Mouse (Mus musculus): ENCODE data around the gene Plekhh1.

Plekhh1 gene

GRCm38 (mm10) chr12:79072576-79072975 is 43.6 kb downstream of the Plekhh1 start:
- DNase-seq (ENCODE audit: low spot score): no peak

GRCm38 (mm10) chr12:79073362-79073761 is 44.4 kb downstream of the Plekhh1 start:
- no peak for DNase-seq (ENCODE audit: low spot score)

- DNase-seq (ENCODE audit: low spot score): peak; percentile 86
Observed at GRCm38 (mm10) chr12:79089182-79089812, 60.3 kb downstream of the Plekhh1 start, which contains the start of gene Pigh. Gene Pigh, minus strand, starts transcription at chr12:79089651.

- peak; percentile 53 for DNase-seq (ENCODE audit: low spot score)
Observed at GRCm38 (mm10) chr12:79092569-79092968, 63.6 kb downstream of the Plekhh1 start.

GRCm38 (mm10) chr12:79097106-79097752 is 68.3 kb downstream of the Plekhh1 start:
- DNase-seq (ENCODE audit: low spot score): no peak

GRCm38 (mm10) chr12:79103773-79104172 is 74.8 kb downstream of the Plekhh1 start:
- no peak for DNase-seq (ENCODE audit: low spot score)

GRCm38 (mm10) chr12:79104544-79104943 is 75.6 kb downstream of the Plekhh1 start:
- DNase-seq (ENCODE audit: low spot score): no peak

GRCm38 (mm10) chr12:79105312-79105711 is 76.3 kb downstream of the Plekhh1 start:
- DNase-seq (ENCODE audit: low spot score): no peak

- DNase-seq (ENCODE audit: low spot score): no peak
Observed at GRCm38 (mm10) chr12:79118991-79119390, 90.0 kb downstream of the Plekhh1 start.

GRCm38 (mm10) chr12:79122820-79123219 is 93.9 kb downstream of the Plekhh1 start:
- DNase-seq (ENCODE audit: low spot score): no peak

- DNase-seq (ENCODE audit: low spot score): peak; percentile 65
Observed at GRCm38 (mm10) chr12:79130299-79131177, 101.6 kb downstream of the Plekhh1 start, which contains the start of gene Arg2. Gene Arg2, plus strand, starts transcription at chr12:79130777.
